Mouse (Mus musculus): ENCODE data around the gene Gm20388.

DNA sequence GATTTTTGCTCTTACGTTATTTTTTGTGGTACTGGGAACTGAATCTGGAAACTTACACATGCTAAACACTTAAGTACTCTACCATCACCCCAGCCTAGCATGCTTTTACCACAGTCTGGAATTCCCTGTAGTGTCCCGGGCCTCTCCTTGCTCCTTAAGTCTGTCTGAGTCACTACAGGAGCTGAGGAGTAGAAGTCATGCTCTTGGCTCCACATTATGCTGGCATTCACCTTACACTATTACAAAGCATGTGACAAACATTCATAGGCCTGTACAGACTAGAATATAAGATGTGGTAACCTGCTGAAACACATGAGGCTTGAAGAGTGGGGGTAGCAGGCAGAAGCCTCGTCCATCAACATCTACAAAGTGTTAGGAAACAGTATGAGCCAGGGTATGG is 3112.1 kb downstream of the Gm20388 start:
- TF ChIP-seq MAFK (IDR thresholded peaks at IDR 0.05; ENCODE audit: insufficient read depth, low read depth, low read length), result no peak
- TF ChIP-seq ZC3H11A (IDR thresholded peaks at IDR 0.05; ENCODE audit: borderline replicate concordance, low read depth, low read length), result no peak
